Mouse (Mus musculus) layer of hippocampus, postnatal 25 days (tissue): ENCODE data around the gene Scaf1. TPM values are rescaled to one million over a fixed set of nuclear protein-coding genes. Genes with fewer than 3 reads are reported as not detected.

Source experiments
- DNase-seq, 2 experiments: peaks; one replicate each; pipeline ENCODE4 v3.0.0; 2022; ENCODE audit warnings: mixed read lengths in 2 of 2, low spot score in 1 of 2; ENCODE audit errors: extremely low spot score in 1 of 2
- total RNA-seq, 2 experiments: library from RNA; stranded (reverse); gene quantifications; 2 replicates each; pipeline ENCODE4 v1.2.3; 2021

Gene Scaf1
- total RNA-seq, 2 experiments from 2014 or later, result 151 to 156 TPM

GRCm38 (mm10) chr7:45017242-45018061 lies 1.3 kb upstream of the Scaf1 start, which contains the start of gene Rras:
Rras (plus strand) TSS chr7:45017961.
- DNase-seq, result peak; percentile 51 to 56

DNA sequence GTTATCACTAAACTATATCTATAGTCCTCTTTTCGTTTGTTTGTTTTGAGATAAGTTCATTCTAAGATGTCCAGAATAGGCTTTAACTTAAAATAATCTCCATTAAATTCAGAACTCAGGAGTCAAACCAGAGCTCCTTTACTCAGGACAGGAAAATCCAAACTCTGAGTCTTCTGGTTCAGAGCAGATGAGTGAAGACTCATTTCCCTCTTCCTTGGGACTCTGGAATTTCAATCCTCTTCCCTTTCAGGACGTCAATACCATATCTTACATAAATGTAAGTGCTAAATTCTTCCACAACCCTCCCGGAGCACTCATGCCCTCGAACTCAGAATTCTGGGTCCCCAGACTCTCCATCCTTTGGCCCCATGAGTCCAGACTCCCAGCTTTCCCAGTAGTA lies 598 bp upstream of the Scaf1 start:
- no peak for DNase-seq

GRCm38 (mm10) chr7:45015344-45015956 lies 713 bp downstream of the Scaf1 start:
- DNase-seq, result no peak

DNA sequence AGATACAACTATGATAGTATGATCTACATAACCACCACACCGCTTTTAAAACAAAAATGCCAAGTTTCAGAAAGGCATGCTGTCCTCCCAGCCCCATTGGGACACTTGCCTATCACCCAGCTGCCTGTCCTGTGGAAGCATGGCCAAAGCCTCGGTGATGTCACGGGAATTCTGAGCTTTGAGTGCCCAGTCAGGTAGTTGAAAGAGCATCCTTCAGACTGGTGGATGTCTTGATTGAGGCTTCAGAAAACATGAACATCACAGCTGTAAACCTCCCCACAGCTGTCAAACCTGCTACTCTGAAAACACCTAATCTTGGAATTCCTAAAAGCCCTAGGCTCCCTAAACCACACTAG lies 2.1 kb downstream of the Scaf1 start:
- DNase-seq, result no peak

GRCm38 (mm10) chr7:45013366-45014095 lies 2.6 kb downstream of the Scaf1 start:
- no peak for DNase-seq

GRCm38 (mm10) chr7:45012824-45013223 lies 3.3 kb downstream of the Scaf1 start:
- no peak for DNase-seq

DNA sequence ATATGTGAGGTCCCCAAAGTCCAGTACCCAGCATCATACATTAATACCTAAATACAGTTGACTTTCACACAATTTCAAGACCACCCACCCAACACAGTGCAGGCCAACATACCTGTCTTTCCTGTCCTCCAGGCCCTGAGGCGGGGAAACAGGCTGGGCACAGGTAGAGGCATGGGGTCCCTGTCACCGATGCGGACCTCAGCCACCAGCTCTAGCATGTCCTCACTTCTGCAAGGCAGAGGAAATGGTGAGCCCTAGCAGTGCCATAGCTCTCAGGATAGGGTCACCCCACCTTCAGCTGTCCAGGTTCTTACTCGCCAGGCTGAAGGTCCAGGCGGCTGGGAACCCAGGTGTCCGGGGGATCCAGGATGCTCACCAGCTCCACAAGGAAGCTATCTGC lies 4.2 kb downstream of the Scaf1 start:
- no peak for DNase-seq

DNA sequence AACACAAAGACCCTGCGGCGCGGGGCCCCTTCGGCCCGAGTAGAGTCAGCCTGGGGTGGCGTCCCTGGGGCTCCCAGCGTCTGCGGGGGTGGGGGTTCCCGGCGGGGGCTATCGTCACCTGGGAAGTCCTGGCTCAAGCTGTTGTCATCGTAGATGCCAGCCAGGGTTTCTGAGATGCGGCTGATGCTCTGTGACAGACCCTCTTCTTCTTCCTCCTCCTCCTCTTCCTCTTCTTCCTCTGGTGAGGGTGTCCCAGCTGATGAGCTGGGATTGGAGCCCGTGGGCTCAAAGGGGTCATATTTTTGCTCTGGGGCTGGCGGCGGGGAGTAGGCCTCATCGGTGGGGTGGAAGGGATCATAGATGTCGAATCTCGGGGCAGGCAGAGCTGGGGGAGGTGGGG lies 7.8 kb downstream of the Scaf1 start:
- DNase-seq, result no peak

- DNase-seq, result no peak
These were observed 8.3 kb downstream of the Scaf1 start for GRCm38 (mm10) chr7:45007846-45008245.

DNA sequence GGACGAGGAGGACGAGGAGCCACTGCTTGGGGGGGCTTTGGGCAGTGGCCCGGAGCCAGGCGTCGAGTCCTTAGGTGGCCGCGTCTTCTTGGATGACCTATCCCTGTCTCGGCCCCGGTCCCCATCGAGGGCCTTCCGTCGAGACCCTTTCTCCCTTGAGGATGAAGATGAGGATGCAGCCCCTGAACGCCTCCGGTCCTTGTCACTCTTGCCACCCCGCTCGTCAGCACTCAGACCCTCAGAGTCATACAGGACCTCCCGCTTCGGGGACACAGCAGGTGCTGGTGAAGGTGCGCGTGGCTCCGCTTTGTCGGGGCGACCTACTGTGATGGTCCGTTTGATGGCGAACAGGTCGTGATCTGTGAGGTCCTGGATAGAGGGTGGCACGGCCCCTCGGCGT lies 9.0 kb downstream of the Scaf1 start:
- DNase-seq, result no peak

GRCm38 (mm10) chr7:45006503-45006902 lies 9.7 kb downstream of the Scaf1 start:
- DNase-seq, result no peak

- no peak for DNase-seq
These were observed 10.7 kb downstream of the Scaf1 start for GRCm38 (mm10) chr7:45005321-45005992.

- DNase-seq, result no peak
These were observed 11.6 kb downstream of the Scaf1 start for GRCm38 (mm10) chr7:45004546-45004945.

DNA sequence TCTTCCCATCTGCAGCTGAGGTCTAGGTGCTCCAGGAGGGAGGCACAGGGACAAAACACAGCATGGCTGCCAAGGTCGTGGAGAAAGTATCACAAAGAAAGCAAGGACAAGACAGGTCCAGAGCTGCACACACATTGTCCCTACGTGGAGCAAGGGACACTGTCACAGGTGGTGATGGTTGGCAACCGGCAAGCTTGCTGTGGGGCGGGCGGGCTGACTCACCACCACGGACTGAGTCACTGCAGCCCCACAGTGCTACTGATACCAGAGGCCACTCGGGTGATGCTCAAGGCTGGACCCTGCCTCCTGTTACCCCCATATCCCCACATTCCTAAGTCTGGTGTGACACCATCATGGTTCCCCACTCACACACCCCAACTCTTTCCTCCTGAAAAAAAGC lies 13.7 kb downstream of the Scaf1 start:
- DNase-seq, result no peak

DNA sequence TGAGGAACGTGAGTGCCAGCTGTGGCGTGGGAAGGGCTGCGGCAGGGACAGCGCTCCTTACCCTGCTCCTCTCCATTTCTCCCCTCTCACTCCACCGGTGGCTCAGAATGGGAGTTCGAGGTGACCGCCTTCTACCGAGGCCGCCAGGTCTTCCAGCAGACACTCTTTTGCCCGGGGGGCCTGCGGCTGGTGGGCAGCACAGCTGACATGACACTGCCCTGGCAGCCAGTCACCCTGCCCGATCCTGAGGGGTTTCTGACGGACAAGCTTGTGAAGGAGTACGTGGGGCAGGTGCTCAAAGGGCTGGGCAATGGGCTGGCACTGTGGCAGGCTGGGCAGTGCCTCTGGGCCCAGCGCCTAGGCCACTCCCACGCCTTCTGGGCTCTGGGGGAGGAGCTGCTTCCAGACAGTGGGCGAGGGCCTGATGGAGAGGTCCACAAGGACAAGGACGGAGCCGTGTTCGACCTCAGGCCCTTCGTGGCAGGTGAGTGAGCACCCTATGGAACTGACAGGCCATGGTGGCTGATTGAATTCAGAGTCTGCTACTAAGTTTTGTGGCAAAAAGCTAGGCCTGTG lies 15.5 kb downstream of the Scaf1 start:
- DNase-seq, result no peak

- DNase-seq, result no peak
These were observed 16.4 kb downstream of the Scaf1 start for GRCm38 (mm10) chr7:44999753-45000152.

- DNase-seq, result no peak
These were observed 17.6 kb downstream of the Scaf1 start, which contains the start of gene Bcl2l12 for GRCm38 (mm10) chr7:44998501-44998955. Bcl2l12 (minus strand) TSS chr7:44998712.

DNA sequence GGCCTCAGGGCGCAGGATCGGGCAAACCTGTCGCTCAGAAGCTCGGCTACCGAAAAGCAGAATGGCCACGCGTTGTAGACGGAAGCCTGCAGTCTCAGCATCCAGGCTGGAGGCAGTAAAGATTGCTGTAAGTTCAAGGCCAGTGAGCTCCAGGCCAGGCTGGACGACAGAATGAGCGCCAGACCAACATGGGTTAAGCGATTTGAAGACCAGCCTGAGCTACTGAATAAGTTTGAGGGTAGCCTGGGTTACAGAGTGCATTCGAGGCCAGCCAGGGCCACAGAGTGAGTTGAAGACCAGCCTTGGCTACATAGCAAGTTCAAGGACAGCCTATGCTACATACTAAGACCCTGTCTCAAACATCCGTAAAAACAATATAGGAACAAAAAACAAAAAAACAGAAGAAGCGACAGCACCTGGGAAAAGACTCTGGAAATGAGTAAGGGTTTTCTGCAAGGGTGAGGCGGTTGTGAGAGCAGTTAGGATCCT lies 18.2 kb downstream of the Scaf1 start:
- DNase-seq, result no peak

DNA sequence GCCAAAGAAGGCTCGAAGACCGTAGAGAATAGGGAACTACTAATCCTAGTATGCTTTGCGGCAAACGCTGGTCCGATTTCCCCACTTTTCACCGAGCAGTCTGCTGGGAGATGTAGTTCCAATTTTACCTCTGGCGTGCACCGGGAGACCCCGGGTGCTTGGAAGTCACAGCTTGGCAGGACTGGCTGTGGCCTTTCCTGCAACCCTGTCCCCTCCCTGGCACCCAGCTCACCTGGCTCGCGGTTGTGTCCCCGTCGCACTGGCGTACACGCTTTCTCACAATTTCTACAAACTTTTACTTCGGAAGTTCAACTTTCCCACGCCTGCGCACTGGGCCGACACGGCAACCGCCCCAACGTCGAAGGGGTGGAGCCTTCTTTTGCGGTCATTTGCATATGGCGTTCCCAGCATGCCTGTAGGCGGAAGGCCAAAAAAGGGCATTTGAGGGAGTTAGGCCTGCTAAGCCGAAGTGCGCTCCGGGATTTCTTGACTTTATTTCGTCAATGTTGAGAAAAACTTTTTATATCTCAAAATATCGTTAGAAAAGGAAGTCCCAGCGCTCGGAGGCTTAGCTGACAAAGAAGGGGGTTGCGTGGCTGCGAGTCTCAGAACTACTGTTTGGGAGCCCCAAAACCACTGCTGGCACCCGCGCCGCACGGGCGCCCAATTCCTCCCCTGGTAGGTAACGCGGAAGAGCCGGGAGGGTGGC lies 18.8 kb downstream of the Scaf1 start, which contains the start of gene Irf3:
Gene Irf3 (plus strand): TSS at position 418 of the 709 bp plus-strand sequence.
- peak; percentile 91 to 93 for DNase-seq
